Comparison of ENCODE assay signal across 23 mouse cellular contexts in genomic region chr4:141566187-141566586, GRCm38 (mm10). TPM values are rescaled to one million over a fixed set of nuclear protein-coding genes. Genes with fewer than 3 reads are reported as not detected.
A peak's percentile ranks its signal among the peaks of the same experiment; 100 is the strongest.
DNase-seq lines count a peak whose midpoint lies in the region; ATAC-seq and TF ChIP-seq lines count a peak whose summit lies in the region.
"Had no signal": no experiment of that assay in that cellular context is flagged by ENCODE, and none has a peak within 500 bp of the region (broad histone marks: within the 10 kb centered on the region; RNA-seq: fewer than 3 reads in every experiment).

No protein-coding gene starts in this region.

- H3K27me3 ChIP-seq in embryonic facial prominence, embryonic 13.5 days: no peaks in the 10 kb centered on the region
- H3K27me3 ChIP-seq in embryonic facial prominence, embryonic 10.5 days (replicated peaks; ENCODE audit: low read depth, poor library complexity, severe bottlenecking): no peaks in the 10 kb centered on the region
- H3K27me3 ChIP-seq: forebrain, embryonic 12.5 days; heart, embryonic 13.5 days; hindbrain, embryonic 12.5 days had no signal

- H3K36me3 ChIP-seq in embryonic facial prominence, embryonic 13.5 days: no peaks in the 10 kb centered on the region
- H3K36me3 ChIP-seq in embryonic facial prominence, embryonic 10.5 days (replicated peaks): no peaks in the 10 kb centered on the region
- H3K36me3 ChIP-seq: forebrain, embryonic 12.5 days; heart, embryonic 13.5 days; hindbrain, embryonic 12.5 days had no signal

- no peak overlapping the region for H3K4me3 ChIP-seq in embryonic facial prominence, embryonic 13.5 days
- no peak overlapping the region for H3K4me3 ChIP-seq in embryonic facial prominence, embryonic 10.5 days
- H3K4me3 ChIP-seq in layer of hippocampus, adult 2 months: no peak overlapping the region
- no peak overlapping the region for H3K4me3 ChIP-seq in brown adipose tissue, adult 24 weeks (ENCODE audit: insufficient read depth, low read depth, low read length)
- H3K4me3 ChIP-seq: forebrain, embryonic 12.5 days; heart, embryonic 13.5 days; hindbrain, embryonic 12.5 days had no signal

- 90% methylated on average over 6 of the region's 6 CpGs for WGBS in embryonic facial prominence, embryonic 13.5 days
- 90% methylated on average over 6 of the region's 6 CpGs for WGBS in embryonic facial prominence, embryonic 10.5 days

- no peaks in the 10 kb centered on the region for H3K9me3 ChIP-seq in embryonic facial prominence, embryonic 13.5 days
- H3K9me3 ChIP-seq in embryonic facial prominence, embryonic 10.5 days: no peaks in the 10 kb centered on the region
- H3K9me3 ChIP-seq: forebrain, embryonic 12.5 days; heart, embryonic 13.5 days; hindbrain, embryonic 12.5 days had no signal

- TF ChIP-seq CTCF in layer of hippocampus, adult 2 months (conservative IDR thresholded peaks at IDR 0.05): no peak

- no peak for DNase-seq in embryonic facial prominence, embryonic 10.5 days (ENCODE audit: low spot score)
- no peak for DNase-seq in layer of hippocampus, adult 2 months (ENCODE audit: low spot score in 2 of 2)
- DNase-seq in layer of hippocampus, adult 8-10 months (ENCODE audit: low spot score in 2 of 2): no peak
- no peak for DNase-seq in T-cell, adult 2 months (ENCODE audit: low spot score)
- DNase-seq in thymus, adult 18-20 months: no peak
- DNase-seq: adrenal gland, adult 8-10 months; adrenal gland, postnatal 36 days; B cell, adult 2 months; cerebellum, adult 11-12 months; cerebellum, adult 9-11 months; cerebellum, postnatal 36 days; gastrocnemius, postnatal 14 days; heart, postnatal 4 days; kidney, adult 11 months had no signal

- 0 out of 2 replicates have a peak overlapping the region, but pooled peaks have one; percentile 85 for H3K27ac ChIP-seq in embryonic facial prominence, embryonic 13.5 days
- no peak overlapping the region for H3K27ac ChIP-seq in embryonic facial prominence, embryonic 10.5 days (replicated peaks)
- H3K27ac ChIP-seq in layer of hippocampus, adult 2 months: peak overlapping the region; percentile 43; the same call in 1 of the 2 replicates
- peak overlapping the region; percentile 98 for H3K27ac ChIP-seq in brown adipose tissue, adult 24 weeks (replicated peaks; ENCODE audit: low read depth, low read length)
- H3K27ac ChIP-seq: forebrain, embryonic 12.5 days; hindbrain, embryonic 12.5 days; hindbrain, postnatal 0 days had no signal

- no peak for ATAC-seq in embryonic facial prominence, embryonic 13.5 days (ENCODE audit: insufficient number of reproducible peaks, insufficient read depth, low FRiP score, low TSS enrichment, low read depth)
- ATAC-seq: forebrain, embryonic 16.5 days; hindbrain, postnatal 0 days had no signal

- H3K4me1 ChIP-seq in embryonic facial prominence, embryonic 13.5 days: peaks cover 5% of the 10 kb centered on the region
- no peaks in the 10 kb centered on the region; the same call in 1 of the 2 replicates for H3K4me1 ChIP-seq in embryonic facial prominence, embryonic 10.5 days
- H3K4me1 ChIP-seq in brown adipose tissue, adult 24 weeks (ENCODE audit: control insufficient read depth, insufficient read depth, insufficient read length, low read length): peaks cover 22% of the 10 kb centered on the region
- H3K4me1 ChIP-seq: hindbrain, embryonic 12.5 days had no signal

- no peak overlapping the region for H3K4me2 ChIP-seq in embryonic facial prominence, embryonic 13.5 days
- H3K4me2 ChIP-seq: forebrain, embryonic 12.5 days; heart, embryonic 13.5 days; hindbrain, embryonic 12.5 days had no signal

- H3K9ac ChIP-seq in embryonic facial prominence, embryonic 13.5 days: no peak overlapping the region
- H3K9ac ChIP-seq: forebrain, embryonic 12.5 days; heart, embryonic 13.5 days; hindbrain, embryonic 12.5 days had no signal

RNA-seq across cellular contexts. Expression of gene Spen, which starts 27.8 kb away (rescaled TPM):
- polyA plus RNA-seq in embryonic facial prominence, embryonic 13.5 days (2015; fragmentation: Nextera tagmentation; extraction: Ambion mirVana): 11.6 and 12.7 TPM in 2 replicates
- polyA plus RNA-seq in embryonic facial prominence, embryonic 10.5 days (2016; fragmentation: Nextera tagmentation; extraction: Ambion mirVana): 9.6 and 12.1 TPM in 2 replicates
- 10 to 100 TPM; 56.0 to 68.1 TPM for total RNA-seq in layer of hippocampus, adult 2 months (2021)
- total RNA-seq in layer of hippocampus, adult 8-10 months (2022): 10 to 100 TPM; 59.2 to 67.9 (median 66.9) TPM
- 9.5 and 15.2 TPM in 2 replicates for polyA plus RNA-seq in brown adipose tissue, adult 24 weeks (2012; ENCODE audit: insufficient read depth, insufficient read length, missing spikeins)

RNA-seq across cellular contexts. Expression of gene Fblim1, which starts 39.7 kb away (rescaled TPM):
- polyA plus RNA-seq in embryonic facial prominence, embryonic 13.5 days (2015; fragmentation: Nextera tagmentation; extraction: Ambion mirVana): 49.0 and 56.1 TPM in 2 replicates
- 56.3 and 68.1 TPM in 2 replicates for polyA plus RNA-seq in embryonic facial prominence, embryonic 10.5 days (2016; fragmentation: Nextera tagmentation; extraction: Ambion mirVana)
- under 1 TPM; 0.47 to 0.90 TPM for total RNA-seq in layer of hippocampus, adult 2 months (2021)
- 1 to 10 TPM in 2 of 4 experiments, under 1 TPM in 2; 0.39 to 4.4 (median 1.9) TPM for total RNA-seq in layer of hippocampus, adult 8-10 months (2022)
- polyA plus RNA-seq in brown adipose tissue, adult 24 weeks (2012; ENCODE audit: insufficient read depth, insufficient read length, missing spikeins): 2.1 and 3.6 TPM in 2 replicates
- total RNA-seq: MEL had no signal

RNA-seq across cellular contexts. Expression of gene Tmem82, which starts 52.2 kb away (rescaled TPM):
- 0.47 and 0.74 TPM in 2 replicates for polyA plus RNA-seq in embryonic facial prominence, embryonic 13.5 days (2015; fragmentation: Nextera tagmentation; extraction: Ambion mirVana)
- 1.5 and 2.1 TPM in 2 replicates for polyA plus RNA-seq in embryonic facial prominence, embryonic 10.5 days (2016; fragmentation: Nextera tagmentation; extraction: Ambion mirVana)
- under 1 TPM; 0.37 to 0.56 TPM for total RNA-seq in layer of hippocampus, adult 2 months (2021)
- under 1 TPM; 0.47 to 0.87 (median 0.54) TPM for total RNA-seq in layer of hippocampus, adult 8-10 months (2022)
- polyA plus RNA-seq in brown adipose tissue, adult 24 weeks (2012; ENCODE audit: insufficient read depth, insufficient read length, missing spikeins): 1.1 TPM in 1 of 2 replicates, not detected in the other
- total RNA-seq: MEL had no signal

RNA-seq across cellular contexts. Expression of gene Slc25a34, which starts 57.4 kb away (rescaled TPM):
- 0.12 TPM in 1 of 2 replicates, not detected in the other for polyA plus RNA-seq in embryonic facial prominence, embryonic 13.5 days (2015; fragmentation: Nextera tagmentation; extraction: Ambion mirVana)
- polyA plus RNA-seq in embryonic facial prominence, embryonic 10.5 days (2016; fragmentation: Nextera tagmentation; extraction: Ambion mirVana): 0.09 TPM in 1 of 2 replicates, not detected in the other
- total RNA-seq in layer of hippocampus, adult 2 months (2021): 1 to 10 TPM; 1.6 to 3.6 TPM
- 1 to 10 TPM; 2.9 to 4.5 (median 3.8) TPM for total RNA-seq in layer of hippocampus, adult 8-10 months (2022)
- polyA plus RNA-seq in brown adipose tissue, adult 24 weeks (2012; ENCODE audit: insufficient read depth, insufficient read length, missing spikeins): 4.5 and 12.7 TPM in 2 replicates
- total RNA-seq: granulocyte monocyte progenitor cell, adult 5-6 weeks; MEL had no signal
- polyA plus RNA-seq: forebrain, embryonic 12.5 days; hindbrain, embryonic 12.5 days had no signal

Comparison
In these comparisons a context has a peak if more than half of its experiments do, and no peak if none do; other contexts are left out.
1. RNA of gene Fblim1, which starts 39.7 kb away (polyA plus RNA-seq): 56.3 to 68.1 TPM in embryonic facial prominence, embryonic 10.5 days and 49.0 to 56.1 TPM in embryonic facial prominence, embryonic 13.5 days; 2.1 to 3.6 TPM in brown adipose tissue, adult 24 weeks; every median in the first group is over 10 times any median in the second.